Comparison of ENCODE assay signal across 10 mouse cellular contexts in genomic region chr2:93303260-93303584, GRCm38 (mm10). TPM values are rescaled to one million over a fixed set of nuclear protein-coding genes. Genes with fewer than 3 reads are reported as not detected.
A peak's percentile ranks its signal among the peaks of the same experiment; 100 is the strongest.
DNase-seq lines count a peak whose midpoint lies in the region; ATAC-seq and TF ChIP-seq lines count a peak whose summit lies in the region.
"Had no signal": no experiment of that assay in that cellular context is flagged by ENCODE, and none has a peak within 500 bp of the region (broad histone marks: within the 10 kb centered on the region; RNA-seq: fewer than 3 reads in every experiment).

No protein-coding gene starts in this region.

- H3K9ac ChIP-seq in heart, embryonic 13.5 days = peak overlapping the region; percentile 67
- H3K9ac ChIP-seq in neural tube, embryonic 11.5 days (ENCODE audit: low read length) = peak overlapping the region; percentile 19

- TF ChIP-seq POLR2A in cerebellum, adult 2 months (IDR thresholded peaks at IDR 0.05; ENCODE audit: borderline replicate concordance, insufficient read depth, low read length) = no peak

- 34% methylated on average over 5 of the region's 5 CpGs for WGBS in heart, embryonic 13.5 days
- 47% methylated on average over 5 of the region's 5 CpGs for WGBS in neural tube, embryonic 11.5 days
- 30% methylated on average over 5 of the region's 5 CpGs for WGBS in midbrain, embryonic 10.5 days
- WGBS in cerebellum, adult 2 months = 66% methylated on average over 5 of the region's 5 CpGs

- no peak for DNase-seq in heart, postnatal 4 days
- DNase-seq in neural tube, embryonic 11.5 days (ENCODE audit: low spot score) = no peak
- no peak for DNase-seq in neural tube, embryonic 10.5 days (ENCODE audit: extremely low spot score, low spot score)
- no peak for DNase-seq in midbrain, embryonic 10.5 days (ENCODE audit: low spot score)
- no peak for DNase-seq in cerebellum, adult 2 months
- DNase-seq in gastrocnemius, postnatal 25 days = no peak
- DNase-seq in MN1 (ENCODE audit: low spot score) = no peak
- DNase-seq: thymus, adult 18-20 months had no signal

- H3K9me3 ChIP-seq in heart, embryonic 13.5 days = no peaks in the 10 kb centered on the region
- no peaks in the 10 kb centered on the region for H3K9me3 ChIP-seq in neural tube, embryonic 11.5 days (ENCODE audit: control insufficient read depth, low read length)
- no peaks in the 10 kb centered on the region for H3K9me3 ChIP-seq in midbrain, embryonic 10.5 days (replicated peaks)

- H3K4me1 ChIP-seq in heart, embryonic 13.5 days = peaks cover 56% of the 10 kb centered on the region
- H3K4me1 ChIP-seq in neural tube, embryonic 11.5 days (ENCODE audit: control insufficient read depth, insufficient read depth, low read length) = peaks cover 16% of the 10 kb centered on the region
- peaks cover 51% of the 10 kb centered on the region for H3K4me1 ChIP-seq in midbrain, embryonic 10.5 days
- no peaks in the 10 kb centered on the region for H3K4me1 ChIP-seq in cerebellum, adult 2 months (ENCODE audit: control insufficient read depth, insufficient read depth, low read length)

- no peak; the same call in 1 of the 2 replicates for ATAC-seq in heart, embryonic 13.5 days (ENCODE audit: extremely low read depth, insufficient number of reproducible peaks, low FRiP score, low TSS enrichment)
- ATAC-seq in neural tube, embryonic 11.5 days (ENCODE audit: insufficient read depth, low FRiP score, low TSS enrichment) = 0 out of 2 replicates have a peak, but pooled peaks have one; percentile 61

- H3K27ac ChIP-seq in heart, embryonic 13.5 days (replicated peaks) = peak overlapping the region; percentile 93
- peak overlapping the region; percentile 84 for H3K27ac ChIP-seq in neural tube, embryonic 11.5 days (ENCODE audit: low read depth, low read length)
- peak overlapping the region; percentile 91 for H3K27ac ChIP-seq in midbrain, embryonic 10.5 days (replicated peaks)
- no peak overlapping the region for H3K27ac ChIP-seq in cerebellum, adult 2 months (ENCODE audit: insufficient read depth, low read length)

- peak overlapping the region; percentile 12; the same call in 1 of the 2 replicates for H3K4me2 ChIP-seq in heart, embryonic 13.5 days
- H3K4me2 ChIP-seq in neural tube, embryonic 11.5 days (ENCODE audit: low read depth) = no peak overlapping the region

- no peak for TF ChIP-seq CTCF in cerebellum, adult 2 months (IDR thresholded peaks at IDR 0.05; ENCODE audit: borderline replicate concordance, insufficient read depth, low read depth, low read length)

- H3K36me3 ChIP-seq in heart, embryonic 13.5 days = peaks cover 38% of the 10 kb centered on the region
- H3K36me3 ChIP-seq in neural tube, embryonic 11.5 days (ENCODE audit: control insufficient read depth, insufficient read depth, low read length) = no peaks in the 10 kb centered on the region
- peaks cover 81% of the 10 kb centered on the region for H3K36me3 ChIP-seq in midbrain, embryonic 10.5 days

- no peaks in the 10 kb centered on the region for H3K27me3 ChIP-seq in heart, embryonic 13.5 days (replicated peaks)
- H3K27me3 ChIP-seq in neural tube, embryonic 11.5 days (ENCODE audit: control insufficient read depth, insufficient read depth, low read length) = no peaks in the 10 kb centered on the region
- H3K27me3 ChIP-seq in midbrain, embryonic 10.5 days (ENCODE audit: low read depth, poor library complexity, severe bottlenecking) = no peaks in the 10 kb centered on the region
- H3K27me3 ChIP-seq in cerebellum, adult 2 months (ENCODE audit: control insufficient read depth, insufficient read depth, low read length) = no peaks in the 10 kb centered on the region

- no peak overlapping the region for H3K4me3 ChIP-seq in heart, embryonic 13.5 days
- H3K4me3 ChIP-seq in neural tube, embryonic 11.5 days (ENCODE audit: low read depth, low read length) = no peak overlapping the region
- peak overlapping the region; percentile 9; the same call in 1 of the 2 replicates for H3K4me3 ChIP-seq in midbrain, embryonic 10.5 days
- H3K4me3 ChIP-seq in cerebellum, adult 2 months (replicated peaks; ENCODE audit: insufficient read depth, low read depth, low read length) = no peak overlapping the region

RNA-seq across cellular contexts. Expression of gene Tspan18, which starts 31.1 kb away (rescaled TPM):
- 41.7 and 43.2 TPM in 2 replicates for polyA plus RNA-seq in heart, embryonic 13.5 days (2015; fragmentation: Nextera tagmentation; extraction: Ambion mirVana)
- 10 to 100 TPM; 60.2 to 64.7 TPM for total RNA-seq in heart, postnatal 4 days (2021)
- polyA plus RNA-seq in neural tube, embryonic 11.5 days (2014; fragmentation: Nextera tagmentation; extraction: Ambion mirVana) = 71.9 and 72.3 TPM in 2 replicates
- polyA plus RNA-seq in midbrain, embryonic 10.5 days (2016; fragmentation: Nextera tagmentation; extraction: Ambion mirVana) = 45.0 and 48.4 TPM in 2 replicates
- polyA plus RNA-seq in cerebellum, adult 2 months (2012; rRNA removed) = 11.3 and 13.1 TPM in 2 replicates
- total RNA-seq in gastrocnemius, postnatal 25 days (2021) = 1 to 10 TPM; 3.8 TPM
- total RNA-seq: hematopoietic stem cell, adult 5-6 weeks had no signal
